Mouse (Mus musculus): ENCODE results near the gene Izumo1r.

GRCm38 (mm10) chr9:14885151-14885550, 18.6 kb downstream of the Izumo1r start:
- TF ChIP-seq CTCF (IDR thresholded peaks at IDR 0.05; ENCODE audit: borderline replicate concordance, control insufficient read depth, extremely low read depth, insufficient read depth, low read length, poor library complexity) (no peak), POLR2A (IDR thresholded peaks at IDR 0.05; ENCODE audit: control insufficient read depth, extremely low read depth, insufficient read depth, low read length, poor library complexity) (no peak)

All from thymus, adult 2 months (tissue).